Mouse (Mus musculus) G1E (cell line): Measurements from ENCODE around the gene Eif6.

Source experiments
- CTCF ChIP-seq: IDR thresholded peaks from 2 replicates; pipeline ENCODE4 v1.5.1; 2012; ENCODE audit warnings: low read depth, low read length, inconsistent platforms, mixed read lengths
- GATA1 ChIP-seq: IDR thresholded peaks from 2 replicates; pipeline ENCODE4 v1.6.1; 2012; ENCODE audit warnings: borderline replicate concordance, low read length, inconsistent platforms, mixed read lengths
- GATA2 ChIP-seq: IDR thresholded peaks from 2 replicates; pipeline ENCODE4 v1.6.1; 2012; ENCODE audit warnings: low read depth, low read length, inconsistent platforms, borderline replicate concordance
- TAL1 ChIP-seq: conservative IDR thresholded peaks from 2 replicates; pipeline ENCODE4 v1.6.1; 2012; ENCODE audit warnings: low read depth, low read length, inconsistent platforms, mixed read lengths

DNA sequence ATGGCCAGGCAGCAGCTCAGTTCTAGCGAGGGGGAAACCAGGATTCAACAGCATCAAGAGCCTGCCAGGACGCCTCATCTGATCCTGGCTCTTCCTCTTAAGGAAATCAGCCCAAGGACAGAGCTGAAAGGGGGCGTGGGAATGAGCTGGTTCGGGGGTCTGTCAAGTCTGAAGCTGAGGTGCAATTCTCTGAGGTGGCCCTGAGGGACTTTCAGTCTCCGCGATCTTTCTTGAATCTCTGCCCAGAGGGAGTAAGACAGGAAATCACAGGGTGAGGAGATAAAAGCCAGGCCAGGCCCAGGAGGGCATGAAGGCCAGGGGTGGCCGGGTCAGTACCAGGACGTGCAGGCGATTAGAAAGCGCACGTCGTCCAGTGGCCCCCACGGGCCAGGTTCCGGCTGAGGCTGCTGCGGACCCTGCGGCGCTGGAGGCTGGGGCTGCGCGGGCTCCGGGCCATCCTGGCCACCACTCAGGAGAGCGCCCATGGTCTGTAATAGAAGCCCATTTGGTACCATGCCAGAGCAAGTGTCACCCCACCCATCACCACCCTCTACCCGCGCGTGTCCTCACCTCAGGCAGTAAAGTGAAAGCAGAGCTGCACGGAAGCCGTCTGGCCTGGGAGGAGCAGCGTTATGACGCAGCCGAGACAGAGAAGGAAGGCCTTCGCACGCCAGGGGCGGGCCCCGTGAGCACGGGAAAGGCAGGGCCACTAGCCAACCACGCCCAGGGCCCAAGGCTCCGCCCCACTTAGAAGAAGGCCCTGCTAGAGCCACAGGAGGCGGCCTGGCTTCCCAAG is 7.9 kb downstream of the Eif6 start:
- TF ChIP-seq CTCF (no peak), TAL1 (no peak), GATA2 (no peak), GATA1 (no peak)
